Mouse (Mus musculus): Measurements from ENCODE around the gene Gm21970. TPM values are rescaled to one million over a fixed set of nuclear protein-coding genes. Genes with fewer than 3 reads are reported as not detected.

Gene Gm21970
- 9.3 TPM in 1 of 2 replicates, not detected in the other for polyA plus RNA-seq (2011; ENCODE audit: insufficient read length, low read depth, missing spikeins)

DNA sequence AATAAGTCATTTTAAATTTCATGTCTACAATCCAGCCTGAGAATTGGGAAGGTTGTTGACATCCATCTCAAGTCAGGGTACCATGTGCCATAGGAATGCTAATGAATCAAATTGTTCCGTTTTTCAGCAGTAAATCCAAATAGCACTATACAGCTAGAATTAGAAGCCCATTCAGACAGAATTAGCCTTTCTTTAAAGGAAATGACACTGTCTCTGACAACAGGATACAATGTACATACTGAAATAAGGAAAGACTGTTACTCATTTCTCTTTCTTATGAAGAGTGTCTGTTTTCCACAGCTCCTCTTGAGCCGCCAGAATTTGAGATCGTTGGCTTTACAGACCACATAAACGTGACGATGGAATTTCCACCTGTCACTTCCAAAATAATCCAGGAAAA, at the start of gene Gm21970:
Gm21970 (plus strand) TSS at position 301 of the 400 bp plus-strand sequence.
- H3K4me1 ChIP-seq (ENCODE audit: control insufficient read depth, insufficient read depth, low read length): no peaks in the 10 kb centered on the region

DNA sequence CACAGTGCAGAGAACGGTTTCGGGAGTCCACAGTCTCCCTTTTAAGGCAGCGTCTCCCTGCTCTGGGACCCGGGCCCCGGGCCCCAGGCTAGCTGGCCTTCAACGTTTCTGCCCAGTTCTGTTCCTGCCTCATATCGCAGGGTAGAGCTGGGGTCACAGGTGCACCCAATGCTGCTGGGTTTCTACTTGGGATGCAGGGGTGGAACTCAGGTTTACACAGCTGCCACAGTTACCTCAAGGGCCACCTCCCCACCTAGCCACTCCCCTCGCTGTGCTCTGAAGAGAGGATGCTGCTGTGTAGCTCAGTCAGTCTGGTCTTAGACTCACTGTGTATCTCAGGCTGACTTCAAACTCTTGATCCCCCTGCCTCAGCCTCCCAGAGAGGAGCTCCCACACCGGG, 45.0 kb upstream of the Gm21970 start:
- no peak overlapping the region for H3K4me3 ChIP-seq (ENCODE audit: insufficient read depth, low read length)
- TF ChIP-seq POLR2A (IDR thresholded peaks at IDR 0.05; ENCODE audit: low read depth, low read length) (no peak), CTCF (IDR thresholded peaks at IDR 0.05; ENCODE audit: borderline replicate concordance, insufficient read depth, low read length) (no peak)
- no peaks in the 10 kb centered on the region for H3K4me1 ChIP-seq (ENCODE audit: control insufficient read depth, insufficient read depth, low read length)
- H3K27ac ChIP-seq (ENCODE audit: insufficient read depth, low read length): no peak overlapping the region

More for the DNA sequence above, at the start of gene Gm21970:
- Histone ChIP-seq H3K27ac (ENCODE audit: insufficient read depth, low read length) (no peak within 1 kb of the TSS), H3K4me3 (ENCODE audit: insufficient read depth, low read length) (no peak within 1 kb of the TSS)
- TF ChIP-seq POLR2A (IDR thresholded peaks at IDR 0.05; ENCODE audit: low read depth, low read length): no peak
- TF ChIP-seq CTCF (IDR thresholded peaks at IDR 0.05; ENCODE audit: borderline replicate concordance, insufficient read depth, low read length): no peak

DNA sequence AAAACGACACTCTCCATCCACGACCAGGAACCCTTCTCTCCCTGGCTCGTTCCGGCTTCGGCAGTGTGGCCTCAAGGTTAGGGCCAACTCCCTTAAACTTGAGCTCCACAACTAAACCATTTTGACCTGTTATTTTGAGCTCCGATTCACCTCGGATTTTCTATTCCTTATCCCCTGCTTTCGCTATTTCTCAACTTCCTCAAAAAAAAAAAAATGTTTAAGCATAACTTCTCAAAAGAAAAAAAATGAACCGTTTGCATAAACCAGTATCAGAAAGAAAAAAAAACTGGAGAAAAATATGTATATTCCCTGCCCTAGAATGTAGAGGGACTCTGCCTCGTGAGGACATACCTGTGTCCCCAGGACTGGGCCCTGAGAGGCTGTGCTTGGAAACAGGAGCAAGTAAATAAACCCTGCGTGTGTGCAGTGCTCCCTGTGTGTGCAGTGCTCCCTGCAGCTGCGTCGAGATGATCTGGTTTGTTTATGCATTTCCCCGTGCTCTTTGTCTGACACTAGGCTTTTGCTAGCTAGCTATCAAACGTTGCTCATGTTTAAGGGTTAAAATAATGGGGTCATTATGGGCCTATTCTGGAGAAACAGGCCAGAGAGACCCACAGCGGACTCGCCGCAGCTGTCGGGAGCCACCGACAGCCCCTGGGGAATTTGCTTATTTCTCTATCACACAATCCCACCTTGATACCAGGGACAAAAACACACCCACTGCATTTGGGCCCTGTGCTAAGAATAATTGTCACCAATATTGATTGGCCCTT, 43.8 kb upstream of the Gm21970 start:
- peaks cover 3% of the 10 kb centered on the region; the same call in 1 of the 2 replicates for H3K4me1 ChIP-seq (ENCODE audit: control insufficient read depth, insufficient read depth, low read length)
- no peak for TF ChIP-seq POLR2A (IDR thresholded peaks at IDR 0.05; ENCODE audit: low read depth, low read length)
- TF ChIP-seq CTCF (IDR thresholded peaks at IDR 0.05; ENCODE audit: borderline replicate concordance, insufficient read depth, low read length): no peak

DNA sequence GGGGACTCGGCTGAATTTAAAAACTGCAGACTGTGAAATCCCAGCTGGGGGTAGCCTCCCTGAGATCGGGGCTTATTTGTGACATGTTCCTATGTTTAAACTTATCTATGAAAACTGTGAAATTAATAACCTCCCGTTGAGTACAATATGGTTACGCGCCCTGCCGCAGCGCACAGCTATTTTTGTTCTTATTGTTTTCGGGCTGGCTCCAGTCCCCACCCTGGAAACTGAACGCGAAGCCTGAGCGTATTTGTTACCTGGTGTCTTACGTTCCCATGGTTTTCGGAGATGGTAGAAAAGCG, 43.3 kb upstream of the Gm21970 start:
- TF ChIP-seq POLR2A (IDR thresholded peaks at IDR 0.05; ENCODE audit: low read depth, low read length): no peak
- no peak for TF ChIP-seq CTCF (IDR thresholded peaks at IDR 0.05; ENCODE audit: borderline replicate concordance, insufficient read depth, low read length)
- Histone ChIP-seq H3K4me3 (ENCODE audit: insufficient read depth, low read length) (no peak overlapping the region), H3K27ac (ENCODE audit: insufficient read depth, low read length) (no peak overlapping the region), H3K4me1 (ENCODE audit: control insufficient read depth, insufficient read depth, low read length) (peaks cover 8% of the 10 kb centered on the region; the same call in 1 of the 2 replicates)

More for the DNA sequence above, 43.8 kb upstream of the Gm21970 start:
- Histone ChIP-seq H3K27ac (ENCODE audit: insufficient read depth, low read length) (no peak overlapping the region), H3K4me3 (ENCODE audit: insufficient read depth, low read length) (no peak overlapping the region)

DNA sequence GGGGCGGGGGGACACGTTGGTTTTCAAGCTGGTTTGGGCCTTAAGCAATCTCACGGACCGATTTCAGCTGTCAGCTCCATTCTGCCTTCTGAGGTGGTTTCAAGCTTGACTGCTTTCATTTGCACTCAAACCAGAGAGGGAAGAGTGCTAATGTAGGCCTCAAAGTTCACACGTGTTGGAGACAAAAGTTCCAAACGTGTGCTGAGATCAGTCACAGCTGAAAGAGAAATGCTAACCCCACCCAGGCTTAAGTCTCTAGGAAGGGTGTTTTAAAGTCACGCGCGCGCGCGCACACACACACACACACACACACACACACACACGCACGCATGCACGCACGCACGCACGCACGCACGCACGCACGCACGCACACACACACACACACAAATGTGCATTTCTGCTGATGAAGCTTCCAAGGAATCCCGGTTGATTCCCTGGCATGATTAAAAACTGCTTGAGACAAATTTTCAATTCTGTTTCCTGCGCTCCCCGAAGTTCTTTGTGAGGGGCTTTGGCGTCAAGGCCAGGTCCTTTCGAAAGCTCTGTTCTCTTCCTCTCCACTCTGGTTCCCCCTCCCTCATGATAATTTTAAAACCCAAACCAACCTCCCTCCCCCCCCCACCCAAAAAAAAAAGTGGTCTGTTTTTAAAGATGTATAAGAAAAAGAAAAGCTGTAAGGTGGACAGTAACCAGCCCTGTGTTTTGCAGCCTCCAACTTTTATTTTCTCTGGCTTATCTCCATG, 42.8 kb upstream of the Gm21970 start:
- TF ChIP-seq POLR2A (IDR thresholded peaks at IDR 0.05; ENCODE audit: low read depth, low read length): no peak
- TF ChIP-seq CTCF (IDR thresholded peaks at IDR 0.05; ENCODE audit: borderline replicate concordance, insufficient read depth, low read length): no peak
- Histone ChIP-seq H3K4me3 (ENCODE audit: insufficient read depth, low read length) (no peak overlapping the region), H3K27ac (ENCODE audit: insufficient read depth, low read length) (no peak overlapping the region)

DNA sequence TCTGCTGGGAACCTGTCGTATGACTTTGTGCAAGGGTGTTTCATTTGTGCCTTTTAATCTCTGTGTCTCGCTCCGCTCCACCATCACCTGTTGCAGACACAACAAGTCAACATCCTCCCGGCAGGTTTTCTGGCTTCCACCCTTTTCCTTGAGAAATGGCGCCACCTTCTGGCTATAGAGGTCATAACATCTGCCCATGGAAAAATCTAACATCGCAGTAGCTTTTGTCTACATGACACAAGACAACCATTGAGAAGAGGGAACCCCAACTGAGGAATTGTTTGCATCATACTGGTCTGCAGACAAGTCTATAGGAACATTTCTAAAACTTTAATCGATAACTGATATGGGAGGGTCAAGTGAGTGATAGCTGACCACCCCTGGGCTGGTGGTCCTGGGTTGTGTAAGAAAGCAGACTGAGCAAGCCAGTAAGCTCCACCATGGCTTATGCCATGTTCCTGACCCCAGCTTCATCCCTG, 39.4 kb upstream of the Gm21970 start:
- TF ChIP-seq CTCF (IDR thresholded peaks at IDR 0.05; ENCODE audit: borderline replicate concordance, insufficient read depth, low read length): no peak
- no peak for TF ChIP-seq POLR2A (IDR thresholded peaks at IDR 0.05; ENCODE audit: low read depth, low read length)
- peaks cover 10% of the 10 kb centered on the region; the same call in 1 of the 2 replicates for H3K4me1 ChIP-seq (ENCODE audit: control insufficient read depth, insufficient read depth, low read length)
- peak overlapping the region; percentile 43 for H3K27ac ChIP-seq (ENCODE audit: insufficient read depth, low read length)
- H3K4me3 ChIP-seq (ENCODE audit: insufficient read depth, low read length): no peak overlapping the region

More for the DNA sequence above, 42.8 kb upstream of the Gm21970 start:
- peaks cover 10% of the 10 kb centered on the region; the same call in 1 of the 2 replicates for H3K4me1 ChIP-seq (ENCODE audit: control insufficient read depth, insufficient read depth, low read length)

DNA sequence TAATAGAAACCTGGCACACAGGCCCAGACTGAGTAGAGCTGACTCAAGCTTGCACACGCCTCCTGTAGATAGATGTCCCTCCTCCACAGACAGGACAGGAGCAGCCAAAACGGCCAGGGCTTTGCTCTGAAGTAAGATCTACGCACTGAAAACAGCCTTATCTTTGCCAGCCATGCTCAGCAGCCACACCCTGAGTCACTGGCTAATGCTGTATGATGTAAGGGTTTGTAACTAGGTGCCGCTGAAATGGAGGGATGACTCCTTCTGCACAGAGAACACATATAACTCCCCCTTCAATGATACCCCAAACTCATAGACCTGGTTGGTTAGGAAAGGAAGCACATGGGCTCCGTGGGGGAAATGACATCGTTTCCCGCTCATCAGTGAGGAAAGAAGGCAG, 38.8 kb upstream of the Gm21970 start:
- peaks cover 10% of the 10 kb centered on the region; the same call in 1 of the 2 replicates for H3K4me1 ChIP-seq (ENCODE audit: control insufficient read depth, insufficient read depth, low read length)
- no peak overlapping the region for H3K4me3 ChIP-seq (ENCODE audit: insufficient read depth, low read length)
- TF ChIP-seq POLR2A (IDR thresholded peaks at IDR 0.05; ENCODE audit: low read depth, low read length): peak; percentile 36; the same call in 1 of the 2 replicates
- no peak for TF ChIP-seq CTCF (IDR thresholded peaks at IDR 0.05; ENCODE audit: borderline replicate concordance, insufficient read depth, low read length)
- H3K27ac ChIP-seq (ENCODE audit: insufficient read depth, low read length): peak overlapping the region; percentile 76

DNA sequence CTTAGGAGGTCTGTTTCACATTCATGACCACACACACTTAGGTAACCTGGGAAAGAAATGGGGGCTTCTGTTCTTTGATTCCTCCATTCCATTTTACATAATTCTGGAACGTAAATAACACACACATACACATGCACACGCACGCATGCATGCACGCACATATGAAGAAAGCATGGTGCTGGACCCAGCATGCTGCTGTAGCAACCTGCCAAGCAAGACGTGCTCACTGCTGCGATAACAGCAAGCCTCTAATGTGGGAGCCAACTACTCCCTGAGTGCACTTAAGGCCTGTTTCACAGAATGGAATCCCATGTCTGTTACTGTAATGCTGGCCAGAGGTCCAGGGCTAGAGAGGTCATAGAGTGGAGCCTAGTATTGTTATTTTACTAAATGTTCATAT, 38.3 kb upstream of the Gm21970 start:
- TF ChIP-seq CTCF (IDR thresholded peaks at IDR 0.05; ENCODE audit: borderline replicate concordance, insufficient read depth, low read length) (no peak), POLR2A (IDR thresholded peaks at IDR 0.05; ENCODE audit: low read depth, low read length) (no peak)
- Histone ChIP-seq H3K27ac (ENCODE audit: insufficient read depth, low read length) (peak overlapping the region; percentile 76), H3K4me1 (ENCODE audit: control insufficient read depth, insufficient read depth, low read length) (peaks cover 10% of the 10 kb centered on the region; the same call in 1 of the 2 replicates), H3K4me3 (ENCODE audit: insufficient read depth, low read length) (no peak overlapping the region)

DNA sequence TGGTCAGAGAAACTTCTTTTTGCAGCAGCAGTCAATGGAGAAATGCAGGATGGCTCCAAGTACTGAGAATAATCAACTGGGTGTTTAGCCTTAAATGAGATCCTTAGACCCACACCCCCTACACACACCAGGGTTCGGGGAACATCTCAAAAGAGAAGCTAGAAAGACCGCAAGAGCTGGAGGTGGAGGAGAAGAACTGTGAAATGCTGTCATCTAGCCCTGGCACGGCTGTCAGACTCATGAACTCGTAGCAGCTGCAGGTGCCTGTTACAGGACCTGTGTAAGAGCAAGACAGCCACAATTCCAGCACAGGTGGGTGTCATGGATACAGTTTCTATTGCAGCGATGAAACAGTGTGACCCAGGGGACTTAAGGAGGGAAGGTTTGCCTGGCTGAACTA, 37.9 kb upstream of the Gm21970 start:
- Histone ChIP-seq H3K4me1 (ENCODE audit: control insufficient read depth, insufficient read depth, low read length) (peaks cover 10% of the 10 kb centered on the region; the same call in 1 of the 2 replicates), H3K4me3 (ENCODE audit: insufficient read depth, low read length) (no peak overlapping the region), H3K27ac (ENCODE audit: insufficient read depth, low read length) (no peak overlapping the region)
- TF ChIP-seq POLR2A (IDR thresholded peaks at IDR 0.05; ENCODE audit: low read depth, low read length) (no peak), CTCF (IDR thresholded peaks at IDR 0.05; ENCODE audit: borderline replicate concordance, insufficient read depth, low read length) (no peak)
